Mouse (Mus musculus): ENCODE results near the gene Ccnd1. TPM values are rescaled to one million over a fixed set of nuclear protein-coding genes. Genes with fewer than 3 reads are reported as not detected.

Ccnd1 gene
- total RNA-seq, 2 experiments from 2014 or later, result 140 to 149 TPM

GRCm38 (mm10) chr7:144940003-144940571 lies 362 bp upstream of the Ccnd1 start:
- DNase-seq (ENCODE audit: low spot score in 2 of 2), result peak in 1 of 2 experiments; percentile 52

GRCm38 (mm10) chr7:144938661-144939343 lies 923 bp downstream of the Ccnd1 start:
- peak in 1 of 2 experiments; percentile 34 for DNase-seq (ENCODE audit: low spot score in 2 of 2)

- DNase-seq (ENCODE audit: low spot score in 2 of 2), result peak in 1 of 2 experiments; percentile 28
Observed at GRCm38 (mm10) chr7:144937899-144938517, 1.7 kb downstream of the Ccnd1 start.

- peak; percentile 93 to 94 for DNase-seq (ENCODE audit: low spot score in 2 of 2)
Observed at GRCm38 (mm10) chr7:144937490-144937889, 2.2 kb downstream of the Ccnd1 start.

GRCm38 (mm10) chr7:144936311-144936880 lies 3.3 kb downstream of the Ccnd1 start:
- DNase-seq (ENCODE audit: low spot score in 2 of 2), result no peak

GRCm38 (mm10) chr7:144935563-144935962 lies 4.2 kb downstream of the Ccnd1 start:
- no peak for DNase-seq (ENCODE audit: low spot score in 2 of 2)

- no peak for DNase-seq (ENCODE audit: low spot score in 2 of 2)
Observed at GRCm38 (mm10) chr7:144934901-144935300, 4.8 kb downstream of the Ccnd1 start.

GRCm38 (mm10) chr7:144933796-144934195 lies 5.9 kb downstream of the Ccnd1 start:
- peak in 1 of 2 experiments; percentile 34 for DNase-seq (ENCODE audit: low spot score in 2 of 2)

GRCm38 (mm10) chr7:144933336-144933735 lies 6.4 kb downstream of the Ccnd1 start:
- DNase-seq (ENCODE audit: low spot score in 2 of 2), result no peak

GRCm38 (mm10) chr7:144932389-144932937 lies 7.3 kb downstream of the Ccnd1 start:
- DNase-seq (ENCODE audit: low spot score in 2 of 2), result no peak

GRCm38 (mm10) chr7:144931778-144932177 lies 7.9 kb downstream of the Ccnd1 start:
- DNase-seq (ENCODE audit: low spot score in 2 of 2), result no peak

- no peak for DNase-seq (ENCODE audit: low spot score in 2 of 2)
Observed at GRCm38 (mm10) chr7:144929931-144930330, 9.8 kb downstream of the Ccnd1 start.

GRCm38 (mm10) chr7:144929506-144929905 lies 10.2 kb downstream of the Ccnd1 start:
- no peak for DNase-seq (ENCODE audit: low spot score in 2 of 2)

GRCm38 (mm10) chr7:144928889-144929210 lies 10.9 kb downstream of the Ccnd1 start:
- DNase-seq (ENCODE audit: low spot score in 2 of 2), result no peak

- no peak for DNase-seq (ENCODE audit: low spot score in 2 of 2)
Observed at GRCm38 (mm10) chr7:144928009-144928888, 11.5 kb downstream of the Ccnd1 start.

GRCm38 (mm10) chr7:144927591-144927990 lies 12.1 kb downstream of the Ccnd1 start:
- DNase-seq (ENCODE audit: low spot score in 2 of 2), result no peak

GRCm38 (mm10) chr7:144918823-144919222 lies 20.9 kb downstream of the Ccnd1 start:
- DNase-seq (ENCODE audit: low spot score in 2 of 2), result no peak

GRCm38 (mm10) chr7:144914948-144915750 lies 24.6 kb downstream of the Ccnd1 start, which contains the start of gene LTO1:
Gene LTO1, plus strand, starts transcription at chr7:144915100.
- peak; percentile 78 to 81 for DNase-seq (ENCODE audit: low spot score in 2 of 2)

GRCm38 (mm10) chr7:144914296-144914947 lies 25.3 kb downstream of the Ccnd1 start:
- DNase-seq (ENCODE audit: low spot score in 2 of 2), result no peak
